Mouse (Mus musculus) lung, postnatal 36 days (tissue): ENCODE results near the gene Ormdl1.
A peak's percentile ranks its signal among the peaks of the same experiment; 100 is the strongest.
"Not testable (repeated sequence)": the region's sequence is repeated elsewhere in the genome, so short reads cannot be mapped to it uniquely, and the experiment has no call there.

ENCODE experiments used
- DNase-seq: peaks from one replicate; pipeline ENCODE4 v3.0.0; 2022; ENCODE audit warnings: mixed read lengths

Gene Ormdl1

DNA sequence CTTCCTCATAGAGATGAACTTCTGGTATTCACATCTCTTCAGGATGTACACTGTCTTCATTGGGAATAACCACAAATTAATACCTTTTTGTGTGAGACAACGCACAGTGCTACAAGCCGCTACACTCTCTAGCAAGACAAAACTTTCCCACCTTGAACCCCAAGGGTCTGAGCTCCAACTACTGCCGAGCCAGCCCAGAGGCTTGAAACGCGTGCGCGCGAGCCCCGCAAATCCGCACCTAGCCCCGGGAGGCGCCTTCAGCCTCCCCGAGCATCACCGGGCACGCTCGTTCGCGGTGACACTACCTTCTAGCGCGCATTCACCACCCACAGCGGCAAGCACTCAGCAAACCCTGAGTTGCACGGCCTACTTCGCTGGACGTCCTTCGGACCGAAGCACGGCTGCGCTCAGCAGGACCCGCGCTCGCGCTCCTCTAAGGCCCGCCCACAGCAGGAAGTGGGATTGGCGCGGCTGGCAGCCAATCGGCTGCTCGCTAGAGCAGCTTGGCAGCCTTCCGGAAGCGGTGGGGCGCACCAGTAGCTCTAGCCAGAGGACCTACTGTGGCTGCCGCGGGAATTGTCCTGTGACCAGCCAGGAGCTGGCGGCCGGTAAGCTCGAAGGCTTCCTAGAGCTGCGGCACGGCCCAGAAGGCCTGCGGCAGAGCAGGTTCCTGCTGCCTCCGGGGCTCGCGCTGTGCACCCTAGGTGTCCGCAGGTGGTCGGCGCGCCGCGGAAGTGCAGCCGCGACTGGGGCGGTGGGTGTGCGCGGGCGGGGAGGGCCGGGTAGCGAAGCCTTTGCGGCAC is at the start of gene Ormdl1, which contains the start of the genes Pms1 and Gm28778:
Gene Ormdl1 (plus strand): TSS at position 515 of the 803 bp plus-strand sequence.
Gene Pms1 (minus strand): TSS at position 438 of the 803 bp plus-strand sequence.
Gene Gm28778 (plus strand): TSS at position 531 of the 803 bp plus-strand sequence.
- DNase-seq = peak; percentile 96

DNA sequence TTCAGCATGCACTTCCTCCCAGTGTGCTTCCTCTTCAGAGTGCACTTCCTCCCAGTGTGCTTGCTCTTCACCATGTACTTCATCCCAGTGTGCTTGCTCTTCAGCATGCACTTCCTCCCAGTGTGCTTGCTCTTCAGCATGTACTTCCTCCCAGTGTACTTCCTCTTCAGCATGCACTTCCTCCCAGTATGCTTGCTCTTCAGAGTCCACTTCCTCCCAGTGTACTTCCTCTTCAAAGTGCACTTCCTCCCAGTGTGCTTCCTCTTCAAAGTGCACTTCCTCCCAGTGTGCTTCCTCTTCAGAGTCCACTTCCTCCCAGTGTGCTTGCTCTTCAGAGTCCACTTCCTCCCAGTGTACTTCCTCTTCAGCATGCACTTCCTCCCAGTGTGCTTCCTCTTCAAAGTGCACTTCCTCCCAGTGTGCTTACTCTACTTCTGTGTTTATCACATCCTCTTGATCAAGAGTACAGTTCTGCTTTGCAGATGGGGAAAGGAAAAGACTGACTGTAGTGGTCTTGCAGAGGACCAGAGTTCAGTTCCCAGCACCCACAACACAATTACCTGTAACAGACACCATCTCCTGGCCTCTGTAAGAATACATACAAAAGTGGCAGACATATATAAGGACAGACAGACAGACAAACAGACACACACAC is 31.8 kb upstream of the Ormdl1 start:
- DNase-seq = not testable (repeated sequence)

DNA sequence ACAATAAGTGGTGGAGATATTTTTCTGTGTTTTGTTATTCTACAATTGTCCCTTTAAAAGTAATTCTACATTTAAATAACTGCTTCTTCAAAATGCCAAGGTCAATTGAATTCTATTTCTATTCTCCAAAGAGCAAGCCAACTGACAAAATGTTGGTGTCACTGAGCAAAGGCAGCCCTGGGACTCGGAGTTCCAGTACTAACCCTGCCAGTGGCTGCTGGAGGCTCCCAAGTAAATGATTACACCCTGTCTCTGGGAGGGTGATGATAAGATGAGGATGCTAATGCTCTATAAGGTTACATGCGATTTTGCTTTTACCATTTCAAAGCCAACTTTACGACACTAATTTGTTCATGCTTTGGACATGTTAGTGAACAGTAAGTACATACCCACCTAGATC is 27.0 kb upstream of the Ormdl1 start:
- no peak for DNase-seq

DNA sequence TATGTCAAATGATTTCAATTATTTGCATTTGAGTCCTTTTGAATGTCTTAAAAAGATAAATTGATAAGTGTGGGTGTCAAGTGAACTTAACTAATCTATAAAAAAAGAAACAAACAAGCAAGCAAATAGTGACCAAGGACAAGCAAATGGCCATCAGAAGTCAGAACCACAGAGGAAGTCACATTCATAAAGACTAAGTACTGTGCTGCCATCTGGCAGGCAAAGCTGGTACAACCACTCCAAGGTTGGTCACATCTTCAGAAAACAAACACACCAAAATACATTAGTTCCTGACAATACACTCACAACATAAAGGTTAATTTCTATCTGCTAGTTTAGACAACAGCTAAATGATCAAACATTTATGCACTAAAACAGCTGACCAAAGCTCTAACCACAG is 24.2 kb upstream of the Ormdl1 start:
- peak; percentile 35 for DNase-seq

- no peak for DNase-seq
Observed at GRCm38 (mm10) chr1:53291197-53291596, 5.7 kb upstream of the Ormdl1 start.

- no peak for DNase-seq
Observed at GRCm38 (mm10) chr1:53300506-53300905, 3.6 kb downstream of the Ormdl1 start.

DNA sequence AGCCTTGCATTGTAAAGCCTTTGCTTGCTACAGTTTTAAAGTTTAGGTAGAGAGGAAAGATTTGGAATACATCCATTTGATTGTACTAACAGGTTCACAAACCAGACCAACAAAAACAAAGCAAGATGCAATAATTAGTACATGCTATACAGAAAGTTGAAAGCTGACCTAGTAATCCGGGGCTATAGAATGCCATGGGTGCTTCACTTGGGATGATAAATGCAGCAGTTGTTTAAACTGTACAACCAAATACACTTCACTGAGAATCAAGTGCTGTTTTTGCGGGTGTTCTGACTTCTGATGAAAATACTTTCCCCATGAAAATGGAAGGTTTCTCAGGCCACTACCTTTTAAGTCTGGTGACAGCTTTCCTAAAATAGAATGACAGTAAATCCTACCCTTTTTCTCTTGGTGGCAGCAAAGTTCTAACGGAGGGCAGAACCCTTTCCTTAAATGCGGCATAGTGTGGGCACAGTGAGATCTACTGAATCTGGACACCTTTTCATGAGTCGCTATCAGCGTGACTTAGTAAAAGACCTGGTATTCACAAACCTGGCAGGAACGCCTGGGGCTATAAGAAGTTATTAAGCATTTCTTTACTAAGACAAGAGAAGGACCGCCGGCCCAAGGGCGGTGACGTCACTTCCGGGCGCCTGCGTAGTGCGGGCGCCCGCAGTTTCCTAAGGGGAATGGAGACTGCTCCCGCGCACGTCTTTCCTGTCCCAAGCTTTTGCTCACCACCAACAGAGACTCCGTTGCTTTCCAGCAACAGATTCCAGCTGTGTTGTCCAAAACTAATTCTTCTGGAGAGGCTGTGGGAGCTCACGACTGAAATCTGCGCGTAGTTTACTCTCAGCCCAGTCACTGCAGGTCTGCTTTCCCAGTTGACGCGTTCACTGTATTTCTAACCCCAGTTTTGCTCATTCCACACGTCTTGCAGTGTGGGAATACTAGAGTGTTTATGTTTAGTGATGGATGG is 16.4 kb downstream of the Ormdl1 start, which contains the start of gene Osgepl1:
Gene Osgepl1 (plus strand): TSS at position 636 of the 979 bp plus-strand sequence.
- peak; percentile 90 for DNase-seq

GRCm38 (mm10) chr1:53321662-53322344 is 24.9 kb downstream of the Ormdl1 start:
- no peak for DNase-seq

GRCm38 (mm10) chr1:53323254-53323653 is 26.4 kb downstream of the Ormdl1 start:
- DNase-seq = no peak

GRCm38 (mm10) chr1:53324277-53324676 is 27.4 kb downstream of the Ormdl1 start:
- no peak for DNase-seq

DNA sequence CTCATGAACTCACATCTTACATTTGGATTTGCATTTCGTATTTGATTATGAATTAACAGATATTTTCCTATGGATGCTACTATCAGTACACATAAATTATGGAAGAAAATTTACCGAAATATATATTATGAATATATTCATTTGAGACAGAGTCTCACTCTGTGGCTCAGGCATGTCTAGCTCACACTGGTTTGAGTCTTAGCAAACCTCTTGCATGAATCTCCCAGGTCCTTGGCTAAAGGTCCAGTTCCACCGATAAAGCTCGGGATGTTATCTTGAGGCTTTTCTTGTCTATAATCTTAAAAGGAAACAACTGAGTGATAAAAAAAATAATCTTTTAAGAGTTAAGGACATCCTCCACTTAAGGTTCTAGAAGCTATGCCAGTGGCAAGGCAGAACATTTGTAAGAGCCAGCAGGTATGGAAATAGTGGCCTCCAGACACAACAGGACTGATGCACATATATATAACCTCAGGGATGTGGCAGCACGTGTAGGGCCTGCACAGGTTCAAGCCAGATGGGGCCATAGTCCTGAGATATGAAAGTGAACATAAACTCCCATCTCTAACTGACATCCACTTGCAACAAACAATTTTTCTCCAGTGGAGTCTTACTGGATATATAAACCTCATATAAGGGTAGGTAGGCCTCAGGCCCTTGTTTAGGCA is 28.1 kb downstream of the Ormdl1 start:
- DNase-seq = no peak

GRCm38 (mm10) chr1:53333527-53333926 is 36.6 kb downstream of the Ormdl1 start:
- DNase-seq = not testable (repeated sequence)

DNA sequence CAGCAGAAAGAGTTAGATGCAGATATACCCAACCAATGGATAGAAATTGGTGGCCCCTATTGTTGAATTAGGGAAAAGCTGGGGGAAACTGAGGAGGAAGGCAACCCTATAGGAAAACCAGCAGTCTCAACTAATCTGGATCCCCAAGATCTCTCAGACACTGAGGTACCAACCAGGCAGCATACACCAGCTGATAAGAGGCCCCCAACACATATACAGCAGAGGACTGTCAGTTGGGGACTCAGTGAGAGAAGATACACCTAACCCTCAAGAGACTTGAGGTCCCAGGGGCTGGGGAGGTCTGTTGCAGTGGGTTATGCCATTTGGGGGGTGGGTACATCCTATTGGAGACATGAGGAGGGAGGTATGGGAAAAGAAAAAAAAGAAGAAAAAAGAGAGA is 38.6 kb downstream of the Ormdl1 start:
- DNase-seq = no peak

- DNase-seq = not testable (repeated sequence)
Observed at GRCm38 (mm10) chr1:53337403-53337802, 40.5 kb downstream of the Ormdl1 start.

DNA sequence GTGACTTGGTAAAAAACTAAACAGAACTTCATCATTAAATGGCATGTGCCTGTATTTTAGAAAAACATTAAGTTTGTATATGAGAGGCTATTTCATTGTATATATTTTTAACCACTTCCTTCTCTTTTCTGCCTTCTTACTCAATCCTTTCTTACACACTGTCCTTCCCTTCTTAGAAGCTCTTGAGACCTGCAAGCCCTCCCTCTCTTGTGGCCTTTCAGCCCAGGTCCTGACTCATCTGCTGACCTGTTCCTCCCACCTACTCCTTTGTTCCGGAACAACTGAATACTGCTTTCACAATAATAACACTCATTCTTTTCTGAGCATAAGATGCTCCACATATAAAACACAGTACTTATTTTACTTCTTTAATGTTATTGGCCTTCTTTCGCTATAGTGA is 44.2 kb downstream of the Ormdl1 start:
- DNase-seq = no peak

DNA sequence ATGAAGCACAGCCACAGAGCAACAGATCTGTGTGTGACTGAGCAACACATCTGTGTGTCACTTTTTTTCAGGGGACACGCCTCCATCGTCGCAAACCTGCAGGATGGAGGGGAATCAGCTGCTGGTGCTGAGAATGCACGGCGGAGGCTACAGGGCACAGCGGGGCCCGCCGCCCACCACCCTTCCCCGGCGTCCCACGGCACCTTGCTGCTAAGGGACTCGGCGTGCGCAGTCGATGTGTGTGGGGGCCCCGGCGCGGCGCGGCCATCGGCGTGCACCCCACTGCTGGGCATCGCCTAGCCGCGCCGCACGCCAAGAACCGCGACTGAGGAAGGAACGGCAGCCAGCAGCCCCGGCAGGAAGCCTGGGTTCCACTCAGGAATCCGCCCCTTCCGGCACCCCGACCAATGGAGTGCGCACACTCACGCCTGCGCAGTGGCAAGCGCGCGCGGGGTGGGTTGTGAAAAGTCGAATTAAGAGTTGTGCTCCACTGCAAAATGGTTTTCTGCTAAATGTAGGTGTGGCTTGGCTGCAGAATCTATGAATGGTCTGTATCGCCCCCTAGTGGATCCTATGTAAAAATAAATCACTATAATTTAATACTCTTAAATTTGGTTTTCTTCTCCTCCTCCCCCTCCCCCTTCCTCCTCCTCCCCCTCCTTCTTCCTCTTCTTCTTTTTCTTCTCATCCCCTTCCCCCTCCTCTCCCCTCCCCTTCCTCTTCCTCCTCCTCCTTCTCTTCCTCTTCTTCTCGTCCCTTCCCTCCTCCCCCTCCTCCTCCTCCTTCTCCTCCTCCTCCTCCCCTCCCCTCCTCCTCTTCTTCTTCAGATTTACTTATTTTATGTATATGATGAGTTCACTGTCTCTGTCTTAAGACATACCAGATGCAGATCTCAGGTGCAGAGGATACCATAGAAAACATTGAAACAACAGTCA is 55.7 kb downstream of the Ormdl1 start, which contains the start of the genes Asdurf, Gm28551 and Asnsd1:
Gene Asdurf (minus strand): TSS at position 293 of the 935 bp plus-strand sequence.
Gene Gm28551 (minus strand): TSS at position 341 of the 935 bp plus-strand sequence.
Gene Asnsd1 (minus strand): TSS at position 426 of the 935 bp plus-strand sequence.
- DNase-seq = peak; percentile 98

- no peak for DNase-seq
Observed at GRCm38 (mm10) chr1:53358988-53359387, 62.1 kb downstream of the Ormdl1 start.
